Mouse (Mus musculus) MEL (cell line): ENCODE measurements around the gene Peli2. TPM values are rescaled to one million over a fixed set of nuclear protein-coding genes. Genes with fewer than 3 reads are reported as not detected.

Experiments
- DNase-seq: peaks from one replicate; pipeline ENCODE4 v3.0.0; 2011; ENCODE audit warnings: low read depth, low spot score
- H3K27ac ChIP-seq: 2 replicates; pipeline ENCODE4 v1.5.1; 2012; ENCODE audit warnings: low read depth, mild to moderate bottlenecking, control low read depth, low read length, moderate library complexity; ENCODE audit not compliant: control insufficient read depth
- H3K27me3 ChIP-seq, 2 experiments: fragments of 150-350 bp in 1 of 2; sonication (generic) in 1 of 2; 2 replicates each; pipeline ENCODE4 v1.6.1; 2012; ENCODE audit warnings: low read length in 2 of 2, mild to moderate bottlenecking in 2 of 2, improper control_type of control experiment in 1 of 2, moderate library complexity in 1 of 2; ENCODE audit not compliant: insufficient read depth in 2 of 2, control insufficient read depth in 1 of 2
- H3K36me3 ChIP-seq, 2 experiments: 2 replicates each; pipeline ENCODE4 v1.6.1; 2012 to 2014; ENCODE audit warnings: low read length in 2 of 2, improper control_type of control experiment in 1 of 2, inconsistent platforms in 1 of 2, mild to moderate bottlenecking in 1 of 2; ENCODE audit not compliant: insufficient read depth in 2 of 2, control insufficient read depth in 1 of 2
- H3K4me1 ChIP-seq, 2 experiments: fragments of 150-350 bp in 1 of 2; sonication (generic) in 1 of 2; 2 replicates each; pipeline ENCODE4 v1.6.1; 2012; ENCODE audit warnings: low read length in 2 of 2, improper control_type of control experiment in 1 of 2, mild to moderate bottlenecking in 1 of 2; ENCODE audit not compliant: insufficient read depth in 2 of 2, control insufficient read depth in 1 of 2
- H3K4me3 ChIP-seq, 2 experiments: fragments of 150-350 bp in 1 of 2; sonication (generic) in 1 of 2; 2 replicates each; pipeline ENCODE4 v1.5.1; 2012; ENCODE audit warnings: low read depth in 2 of 2, low read length in 2 of 2, mild to moderate bottlenecking in 2 of 2, moderate library complexity in 2 of 2, control low read depth in 1 of 2, improper control_type of control experiment in 1 of 2; ENCODE audit not compliant: control insufficient read depth in 1 of 2, insufficient read depth in 1 of 2
- H3K79me2 ChIP-seq: 2 replicates; pipeline ENCODE4 v1.6.1; 2012; ENCODE audit warnings: mild to moderate bottlenecking, low read length, moderate library complexity; ENCODE audit not compliant: control insufficient read depth, poor library complexity, insufficient read depth
- H3K9ac ChIP-seq: 2 replicates; pipeline ENCODE4 v1.6.1; 2012; ENCODE audit warnings: low read depth, mild to moderate bottlenecking, control low read depth, low read length, moderate library complexity; ENCODE audit not compliant: control insufficient read depth, poor library complexity, severe bottlenecking
- H3K9me3 ChIP-seq: fragments of 150-350 bp; sonication (generic); replicated peaks from 2 replicates; pipeline ENCODE4 v1.6.1; 2012; ENCODE audit warnings: mild to moderate bottlenecking, low read length, improper control_type of control experiment, moderate library complexity; ENCODE audit not compliant: insufficient read depth
- CHD2 ChIP-seq: IDR thresholded peaks from 2 replicates; pipeline ENCODE4 v1.6.1; 2011; ENCODE audit warnings: low read length, improper control_type of control experiment
- EP300 ChIP-seq, 2 experiments: IDR thresholded peaks; 2 replicates each; pipeline ENCODE4 v1.6.1; 2011; ENCODE audit warnings: improper control_type of control experiment in 2 of 2, low read length in 2 of 2, low read depth in 1 of 2, mild to moderate bottlenecking in 1 of 2
- ETS1 ChIP-seq: IDR thresholded peaks from 2 replicates; pipeline ENCODE4 v1.6.1; 2012; ENCODE audit warnings: low read depth, mild to moderate bottlenecking, inconsistent platforms, low read length, improper control_type of control experiment, moderate library complexity
- GABPA ChIP-seq: IDR thresholded peaks from 2 replicates; pipeline ENCODE4 v1.6.1; 2012; ENCODE audit warnings: low read depth, mild to moderate bottlenecking, inconsistent platforms, low read length, improper control_type of control experiment, moderate library complexity
- JUND ChIP-seq: IDR thresholded peaks from 2 replicates; pipeline ENCODE4 v1.6.1; 2011; ENCODE audit warnings: low read depth, mild to moderate bottlenecking, improper control_type of control experiment, low read length
- KAT2A ChIP-seq: conservative IDR thresholded peaks from 2 replicates; pipeline ENCODE4 v1.6.1; 2012; ENCODE audit warnings: low read depth, low read length, improper control_type of control experiment, inconsistent platforms
- MAFK ChIP-seq: IDR thresholded peaks from 2 replicates; pipeline ENCODE4 v1.6.1; 2011; ENCODE audit warnings: low read depth, mild to moderate bottlenecking, low read length, improper control_type of control experiment, borderline replicate concordance
- MXI1 ChIP-seq: IDR thresholded peaks from 2 replicates; pipeline ENCODE4 v1.6.1; 2011; ENCODE audit warnings: mild to moderate bottlenecking, low read depth, low read length, improper control_type of control experiment
- MYC ChIP-seq: IDR thresholded peaks from 2 replicates; pipeline ENCODE4 v1.6.1; 2011; ENCODE audit warnings: low read depth, mild to moderate bottlenecking, low read length, improper control_type of control experiment, moderate library complexity
- NELFE ChIP-seq: IDR thresholded peaks from 2 replicates; pipeline ENCODE4 v1.6.1; 2011; ENCODE audit warnings: low read depth, low read length, improper control_type of control experiment
- NRF1 ChIP-seq: IDR thresholded peaks from 2 replicates; pipeline ENCODE4 v1.6.1; 2014; ENCODE audit warnings: low read depth, mild to moderate bottlenecking, inconsistent platforms, low read length, improper control_type of control experiment, moderate library complexity; ENCODE audit not compliant: poor library complexity, insufficient read depth, severe bottlenecking
- POLR2A ChIP-seq, 2 experiments: IDR thresholded peaks; 2 replicates each; pipeline ENCODE4 v1.6.1; 2011 to 2012; ENCODE audit warnings: low read length in 2 of 2, mild to moderate bottlenecking in 2 of 2, control low read depth in 1 of 2, improper control_type of control experiment in 1 of 2, low read depth in 1 of 2, moderate library complexity in 1 of 2; ENCODE audit not compliant: control insufficient read depth in 1 of 2, insufficient read depth in 1 of 2, poor library complexity in 1 of 2
- POLR2AphosphoS2 ChIP-seq: IDR thresholded peaks from 2 replicates; pipeline ENCODE4 v1.6.1; 2011; ENCODE audit warnings: low read length, improper control_type of control experiment
- POLR2AphosphoS5 ChIP-seq: IDR thresholded peaks from 2 replicates; pipeline ENCODE4 v1.6.1; 2012; ENCODE audit warnings: low read depth, borderline replicate concordance, mild to moderate bottlenecking, inconsistent platforms, low read length, moderate library complexity, mixed read lengths
- RCOR1 ChIP-seq: IDR thresholded peaks from 2 replicates; pipeline ENCODE4 v1.6.1; 2012; ENCODE audit warnings: low read depth, mild to moderate bottlenecking, inconsistent platforms, low read length, improper control_type of control experiment
- SIN3A ChIP-seq: IDR thresholded peaks from 2 replicates; pipeline ENCODE4 v1.6.1; 2012; ENCODE audit warnings: low read length, improper control_type of control experiment, inconsistent platforms
- SMC3 ChIP-seq: IDR thresholded peaks from 2 replicates; pipeline ENCODE4 v1.6.1; 2011; ENCODE audit warnings: low read depth, low read length, improper control_type of control experiment
- TAL1 ChIP-seq: IDR thresholded peaks from 2 replicates; pipeline ENCODE4 v1.6.1; 2012; ENCODE audit warnings: mild to moderate bottlenecking, inconsistent platforms, low read length, moderate library complexity, mixed read lengths
- TBP ChIP-seq: IDR thresholded peaks from 2 replicates; pipeline ENCODE4 v1.8.0; 2011; ENCODE audit warnings: low read depth, low read length, improper control_type of control experiment
- TCF12 ChIP-seq: IDR thresholded peaks from 2 replicates; pipeline ENCODE4 v1.6.1; 2014; ENCODE audit warnings: low read depth, mild to moderate bottlenecking, inconsistent platforms, low read length, improper control_type of control experiment, moderate library complexity
- UBTF ChIP-seq: IDR thresholded peaks from 2 replicates; pipeline ENCODE4 v1.6.1; 2012; ENCODE audit warnings: low read depth, mild to moderate bottlenecking, inconsistent platforms, low read length, improper control_type of control experiment, moderate library complexity, borderline replicate concordance; ENCODE audit not compliant: insufficient read depth
- USF1 ChIP-seq: IDR thresholded peaks from 2 replicates; pipeline ENCODE4 v1.6.1; 2014; ENCODE audit warnings: low read depth, mild to moderate bottlenecking, inconsistent platforms, low read length, improper control_type of control experiment, moderate library complexity
- USF2 ChIP-seq, 2 experiments: IDR thresholded peaks; 2 replicates each; pipeline ENCODE4 v1.6.1; 2011 to 2012; ENCODE audit warnings: improper control_type of control experiment in 2 of 2, low read length in 2 of 2, borderline replicate concordance in 1 of 2, inconsistent platforms in 1 of 2, low read depth in 1 of 2, mild to moderate bottlenecking in 1 of 2; ENCODE audit not compliant: insufficient read depth in 1 of 2
- ZC3H11A ChIP-seq: IDR thresholded peaks from 2 replicates; pipeline ENCODE4 v1.6.1; 2012; ENCODE audit warnings: low read depth, mild to moderate bottlenecking, inconsistent platforms, low read length, improper control_type of control experiment
- ZKSCAN1 ChIP-seq: IDR thresholded peaks from 2 replicates; pipeline ENCODE4 v1.6.1; 2012; ENCODE audit warnings: low read depth, mild to moderate bottlenecking, inconsistent platforms, low read length, improper control_type of control experiment, moderate library complexity
- ZNF384 ChIP-seq: IDR thresholded peaks from 2 replicates; pipeline ENCODE4 v1.6.1; 2012; ENCODE audit warnings: low read depth, mild to moderate bottlenecking, inconsistent platforms, low read length, improper control_type of control experiment
- polyA plus RNA-seq, 2 experiments: library from polyadenylated mRNA; stranded (reverse) in 1 of 2; unstranded in 1 of 2; fragments of >175 nt in 1 of 2; fragments of >200 nt in 1 of 2; gene quantifications; 2 replicates each; pipeline versions ENCODE4 v1.2.1 to v1.2.4; 2012; ENCODE audit warnings: low replicate concordance in 2 of 2, low read depth in 1 of 2; ENCODE audit not compliant: insufficient read length in 2 of 2, insufficient read depth in 1 of 2, missing spikeins in 1 of 2
- total RNA-seq: library from RNA; depleted of rRNA; stranded (reverse); fragments of 300-350 nt; gene quantifications from 2 replicates; pipeline ENCODE4 v1.2.3, GENCODE M21; 2012

The Peli2 gene
- total and polyA plus RNA-seq, 3 experiments: not detected

- H3K27me3 ChIP-seq: no peaks in the 10 kb centered on the region
- H3K9me3 ChIP-seq: no peaks in the 10 kb centered on the region
- DNase-seq: no peak
- H3K27ac ChIP-seq: no peak overlapping the region
- H3K4me1 ChIP-seq: no peaks in the 10 kb centered on the region
- TF ChIP-seq ZKSCAN1 (no peak), ETS1 (no peak), POLR2AphosphoS2 (no peak), UBTF (no peak), MYC (no peak), NRF1 (no peak), SIN3A (no peak), MXI1 (no peak), USF2 (IDR thresholded peaks at IDR 0.05; ENCODE audit: borderline replicate concordance in 1 of 2, insufficient read depth in 1 of 2, low read depth in 1 of 2, low read length in 2 of 2) (no peak), TAL1 (no peak), JUND (no peak), TCF12 (no peak), NELFE (no peak), USF1 (no peak), ZC3H11A (no peak), RCOR1 (no peak), POLR2AphosphoS5 (no peak), ZNF384 (no peak), GABPA (no peak)
- TF ChIP-seq, all 39 proteins: peak for 0
- Histone ChIP-seq H3K79me2 (no peaks in the 10 kb centered on the region), H3K4me3 (no peak overlapping the region), H3K9ac (no peak overlapping the region), H3K36me3 (no peaks in the 10 kb centered on the region)
These were observed 130.9 kb downstream of the Peli2 start for GRCm38 (mm10) chr14:48251381-48251979.

- Histone ChIP-seq H3K4me1 (no peaks in the 10 kb centered on the region), H3K9ac (no peak overlapping the region), H3K4me3 (no peak overlapping the region), H3K9me3 (no peaks in the 10 kb centered on the region), H3K36me3 (no peaks in the 10 kb centered on the region), H3K79me2 (no peaks in the 10 kb centered on the region), H3K27me3 (no peaks in the 10 kb centered on the region), H3K27ac (no peak overlapping the region)
- TF ChIP-seq KAT2A (no peak), ETS1 (no peak), POLR2AphosphoS5 (no peak), RCOR1 (no peak), EP300 (IDR thresholded peaks at IDR 0.05; ENCODE audit: low read depth in 1 of 2, low read length in 2 of 2) (no peak), TBP (no peak), JUND (no peak), CHD2 (no peak), TCF12 (no peak), MAFK (no peak), USF2 (IDR thresholded peaks at IDR 0.05; ENCODE audit: borderline replicate concordance in 1 of 2, insufficient read depth in 1 of 2, low read depth in 1 of 2, low read length in 2 of 2) (no peak), SMC3 (no peak), POLR2A (IDR thresholded peaks at IDR 0.05; ENCODE audit: control insufficient read depth in 1 of 2, insufficient read depth in 1 of 2, low read depth in 1 of 2, low read length in 2 of 2, poor library complexity in 1 of 2) (no peak), UBTF (no peak)
- DNase-seq: no peak
These were observed 132.6 kb downstream of the Peli2 start for GRCm38 (mm10) chr14:48253183-48253582.
